Mouse (Mus musculus) heart, embryonic 13.5 days (tissue): ENCODE measurements around the gene Cacna1h. TPM values are rescaled to one million over a fixed set of nuclear protein-coding genes. Genes with fewer than 3 reads are reported as not detected.

Experiments
- ATAC-seq: fragments of 200-750 bp; cut with Nextera tagmentation; 2 replicates; pipeline ENCODE4 v1.8.0; 2017; ENCODE audit warnings: moderate TSS enrichment; ENCODE audit not compliant: insufficient number of reproducible peaks, low FRiP score, low TSS enrichment; ENCODE audit errors: extremely low read depth
- H3K27ac ChIP-seq: fragments of 300-500 bp; sonication (generic); replicated peaks from 2 replicates; pipeline ENCODE4 v1.5.1; 2015; ENCODE audit warnings: moderate library complexity, mild to moderate bottlenecking, inconsistent platforms
- H3K27me3 ChIP-seq: fragments of 300-500 bp; sonication (generic); replicated peaks from 2 replicates; pipeline ENCODE4 v1.6.1; 2015; ENCODE audit warnings: mild to moderate bottlenecking, inconsistent platforms
- H3K36me3 ChIP-seq: fragments of 300-500 bp; sonication (generic); 2 replicates; pipeline ENCODE4 v1.6.1; 2015; ENCODE audit warnings: mild to moderate bottlenecking, inconsistent platforms
- H3K4me1 ChIP-seq: fragments of 300-500 bp; sonication (generic); 2 replicates; pipeline ENCODE4 v1.6.1; 2015; ENCODE audit warnings: inconsistent platforms
- H3K4me2 ChIP-seq: fragments of 300-500 bp; sonication (generic); 2 replicates; pipeline ENCODE4 v1.6.1; 2015; ENCODE audit warnings: inconsistent platforms, mild to moderate bottlenecking, moderate library complexity
- H3K4me3 ChIP-seq: fragments of 300-500 bp; sonication (generic); 2 replicates; pipeline ENCODE4 v1.5.1; 2015; ENCODE audit warnings: moderate library complexity, mild to moderate bottlenecking, inconsistent platforms
- H3K9ac ChIP-seq: fragments of 300-500 bp; sonication (generic); 2 replicates; pipeline ENCODE4 v1.6.1; 2015; ENCODE audit warnings: inconsistent platforms, mild to moderate bottlenecking, moderate library complexity
- H3K9me3 ChIP-seq: fragments of 300-500 bp; sonication (generic); 2 replicates; pipeline ENCODE4 v1.6.1; 2016; ENCODE audit warnings: inconsistent platforms
- WGBS: fragments of 180-500 bp; shearing (Covaris S2); methylation state at CpG from one replicate; pipeline ENCODE4 v1.1.7; 2015; ENCODE audit warnings: mixed read lengths; 5-methylcytosine and 5-hydroxymethylcytosine counted together
- polyA plus RNA-seq: library from polyadenylated mRNA; unstranded; fragments of >200 nt; fragmentation: Nextera tagmentation; extraction: Ambion mirVana; gene quantifications from 2 replicates; pipeline ENCODE4 v1.2.1, GENCODE M21; 2015

Cacna1h gene
- polyA plus RNA-seq, 1 experiment from 2014 or later = 8.1 TPM

GRCm38 (mm10) chr17:25407352-25407751, 26.2 kb downstream of the Cacna1h start:
- H3K36me3 ChIP-seq = 0 out of 2 replicates have a peak, but pooled peaks cover 5% of the 10 kb centered on the region
- H3K4me2 ChIP-seq = no peak overlapping the region
- peak overlapping the region; percentile 61; the same call in 1 of the 2 replicates for H3K9ac ChIP-seq
- no peaks in the 10 kb centered on the region for H3K9me3 ChIP-seq
- H3K4me1 ChIP-seq = peaks cover 78% of the 10 kb centered on the region
- H3K27me3 ChIP-seq = no peaks in the 10 kb centered on the region
- ATAC-seq = no peak
- WGBS = 68% methylated on average over 4 of the region's 4 CpGs
- no peak overlapping the region for H3K4me3 ChIP-seq
- H3K27ac ChIP-seq = peak overlapping the region; percentile 81

- H3K27ac ChIP-seq = peak overlapping the region; percentile 81
- H3K9me3 ChIP-seq = no peaks in the 10 kb centered on the region
- peak overlapping the region; percentile 61 for H3K9ac ChIP-seq
- no peak for ATAC-seq
- 25% methylated on average over 6 of the region's 6 CpGs for WGBS
- H3K27me3 ChIP-seq = no peaks in the 10 kb centered on the region
- H3K36me3 ChIP-seq = 0 out of 2 replicates have a peak, but pooled peaks cover 5% of the 10 kb centered on the region
- H3K4me2 ChIP-seq = peak overlapping the region; percentile 27
- peaks cover 75% of the 10 kb centered on the region for H3K4me1 ChIP-seq
- no peak overlapping the region for H3K4me3 ChIP-seq
Measured at GRCm38 (mm10) chr17:25406011-25406441, 27.6 kb downstream of the Cacna1h start.

GRCm38 (mm10) chr17:25405224-25405895, 28.2 kb downstream of the Cacna1h start:
- H3K4me1 ChIP-seq = peaks cover 69% of the 10 kb centered on the region
- peak overlapping the region; percentile 81 for H3K27ac ChIP-seq
- 5% methylated on average over 10 of the region's 10 CpGs for WGBS
- H3K36me3 ChIP-seq = 0 out of 2 replicates have a peak, but pooled peaks cover 5% of the 10 kb centered on the region
- ATAC-seq = no peak
- H3K4me2 ChIP-seq = peak overlapping the region; percentile 27
- no peaks in the 10 kb centered on the region for H3K9me3 ChIP-seq
- no peaks in the 10 kb centered on the region for H3K27me3 ChIP-seq
- H3K4me3 ChIP-seq = no peak overlapping the region
- peak overlapping the region; percentile 61 for H3K9ac ChIP-seq

- Histone ChIP-seq H3K9me3 (no peaks in the 10 kb centered on the region), H3K27me3 (no peaks in the 10 kb centered on the region), H3K36me3 (0 out of 2 replicates have a peak, but pooled peaks cover 5% of the 10 kb centered on the region), H3K27ac (no peak overlapping the region), H3K4me3 (no peak overlapping the region), H3K9ac (no peak overlapping the region; the same call in 1 of the 2 replicates), H3K4me2 (no peak overlapping the region), H3K4me1 (peaks cover 67% of the 10 kb centered on the region)
- ATAC-seq = no peak
- WGBS = 46% methylated on average over 3 of the region's 3 CpGs
Measured at GRCm38 (mm10) chr17:25404190-25404589, 29.4 kb downstream of the Cacna1h start.

- Histone ChIP-seq H3K4me2 (no peak overlapping the region), H3K36me3 (peaks cover 9% of the 10 kb centered on the region), H3K4me3 (no peak overlapping the region), H3K9ac (no peak overlapping the region), H3K9me3 (no peaks in the 10 kb centered on the region), H3K27ac (no peak overlapping the region), H3K4me1 (peaks cover 61% of the 10 kb centered on the region), H3K27me3 (no peaks in the 10 kb centered on the region)
- ATAC-seq = no peak
- WGBS = 82% methylated on average over 13 of the region's 13 CpGs
Measured at GRCm38 (mm10) chr17:25402224-25402623, 31.4 kb downstream of the Cacna1h start.

GRCm38 (mm10) chr17:25401491-25401890, 32.1 kb downstream of the Cacna1h start:
- 56% methylated on average over 4 of the region's 4 CpGs for WGBS
- H3K9ac ChIP-seq = no peak overlapping the region
- no peak for ATAC-seq
- no peak overlapping the region for H3K27ac ChIP-seq
- H3K36me3 ChIP-seq = peaks cover 16% of the 10 kb centered on the region
- no peaks in the 10 kb centered on the region for H3K27me3 ChIP-seq
- no peak overlapping the region for H3K4me2 ChIP-seq
- H3K4me3 ChIP-seq = no peak overlapping the region
- H3K9me3 ChIP-seq = no peaks in the 10 kb centered on the region
- H3K4me1 ChIP-seq = peaks cover 54% of the 10 kb centered on the region

- H3K9me3 ChIP-seq = no peaks in the 10 kb centered on the region
- no peak overlapping the region for H3K4me3 ChIP-seq
- H3K4me2 ChIP-seq = no peak overlapping the region
- H3K4me1 ChIP-seq = peaks cover 43% of the 10 kb centered on the region
- peaks cover 23% of the 10 kb centered on the region for H3K36me3 ChIP-seq
- H3K27ac ChIP-seq = no peak overlapping the region
- no peaks in the 10 kb centered on the region for H3K27me3 ChIP-seq
- 11% methylated on average over 7 of the region's 7 CpGs for WGBS
- no peak for ATAC-seq
- H3K9ac ChIP-seq = no peak overlapping the region
Measured at GRCm38 (mm10) chr17:25400443-25400842, 33.1 kb downstream of the Cacna1h start.

- H3K27ac ChIP-seq = 0 out of 2 replicates have a peak overlapping the region, but pooled peaks have one; percentile 14
- H3K4me1 ChIP-seq = peaks cover 28% of the 10 kb centered on the region
- no peak for ATAC-seq
- WGBS = 55% methylated on average over 13 of the region's 13 CpGs
- no peaks in the 10 kb centered on the region for H3K27me3 ChIP-seq
- no peaks in the 10 kb centered on the region for H3K9me3 ChIP-seq
- H3K4me2 ChIP-seq = no peak overlapping the region
- H3K36me3 ChIP-seq = peaks cover 26% of the 10 kb centered on the region
- H3K4me3 ChIP-seq = no peak overlapping the region
- H3K9ac ChIP-seq = no peak overlapping the region
Measured at GRCm38 (mm10) chr17:25398520-25398838, 35.1 kb downstream of the Cacna1h start.

- H3K4me3 ChIP-seq = no peak overlapping the region
- no peak for ATAC-seq
- H3K9me3 ChIP-seq = no peaks in the 10 kb centered on the region
- H3K4me1 ChIP-seq = peaks cover 28% of the 10 kb centered on the region
- H3K27ac ChIP-seq = 0 out of 2 replicates have a peak overlapping the region, but pooled peaks have one; percentile 14
- H3K36me3 ChIP-seq = peaks cover 31% of the 10 kb centered on the region
- no peak overlapping the region for H3K4me2 ChIP-seq
- H3K9ac ChIP-seq = no peak overlapping the region
- 31% methylated on average over 14 of the region's 14 CpGs for WGBS
- H3K27me3 ChIP-seq = no peaks in the 10 kb centered on the region
Measured at GRCm38 (mm10) chr17:25397804-25398519, 35.6 kb downstream of the Cacna1h start.

- no peak overlapping the region for H3K4me3 ChIP-seq
- H3K9ac ChIP-seq = no peak overlapping the region
- H3K4me1 ChIP-seq = peaks cover 17% of the 10 kb centered on the region
- no peak overlapping the region for H3K4me2 ChIP-seq
- peaks cover 60% of the 10 kb centered on the region for H3K36me3 ChIP-seq
- H3K27ac ChIP-seq = no peak overlapping the region
- no peaks in the 10 kb centered on the region for H3K9me3 ChIP-seq
- WGBS = 74% methylated on average over 4 of the region's 4 CpGs
- no peak for ATAC-seq
- H3K27me3 ChIP-seq = no peaks in the 10 kb centered on the region
Measured at GRCm38 (mm10) chr17:25394526-25394925, 39.1 kb downstream of the Cacna1h start.

GRCm38 (mm10) chr17:25374011-25374410, 59.6 kb downstream of the Cacna1h start:
- 35% methylated on average over 9 of the region's 9 CpGs for whole genome bisulfite sequencing
- no peaks in the 10 kb centered on the region for H3K9me3 ChIP-seq
- H3K27ac ChIP-seq = no peak overlapping the region
- no peak overlapping the region for H3K4me3 ChIP-seq
- ATAC-seq = no peak
- no peak overlapping the region for H3K4me2 ChIP-seq
- H3K4me1 ChIP-seq = no peaks in the 10 kb centered on the region
- no peak overlapping the region for H3K9ac ChIP-seq
- H3K36me3 ChIP-seq = peaks cover 44% of the 10 kb centered on the region
- H3K27me3 ChIP-seq = 0 out of 2 replicates have a peak, but pooled peaks cover 3% of the 10 kb centered on the region
